Mouse (Mus musculus) kidney, embryonic 16.5 days (tissue): ENCODE measurements around the gene Svopl. TPM values are rescaled to one million over a fixed set of nuclear protein-coding genes. Genes with fewer than 3 reads are reported as not detected.

Experiments
- ATAC-seq: fragments of 200-750 bp; cut with Nextera tagmentation; 2 replicates; pipeline ENCODE4 v1.8.0; 2017; ENCODE audit warnings: moderate TSS enrichment; ENCODE audit not compliant: low FRiP score, low TSS enrichment
- H3K27ac ChIP-seq: fragments of 300-500 bp; sonication (generic); 2 replicates; pipeline ENCODE4 v1.5.1; 2014; ENCODE audit warnings: low read length
- H3K27me3 ChIP-seq: fragments of 300-500 bp; sonication (generic); 2 replicates; pipeline ENCODE4 v1.6.1; 2014; ENCODE audit warnings: low read length, control low read depth, mixed read lengths; ENCODE audit not compliant: insufficient read depth
- H3K36me3 ChIP-seq: fragments of 300-500 bp; sonication (generic); 2 replicates; pipeline ENCODE4 v1.6.1; 2014; ENCODE audit warnings: low read length, control low read depth, mixed read lengths; ENCODE audit not compliant: insufficient read depth
- H3K4me1 ChIP-seq: fragments of 300-500 bp; sonication (generic); 2 replicates; pipeline ENCODE4 v1.6.1; 2014; ENCODE audit warnings: low read length, control low read depth, mixed read lengths; ENCODE audit not compliant: insufficient read depth
- H3K4me2 ChIP-seq: fragments of 300-500 bp; sonication (generic); replicated peaks from 2 replicates; pipeline ENCODE4 v1.6.1; 2014; ENCODE audit warnings: low read depth, low read length
- H3K4me3 ChIP-seq: fragments of 300-500 bp; sonication (generic); 2 replicates; pipeline ENCODE4 v1.5.1; 2014; ENCODE audit warnings: mild to moderate bottlenecking, low read length
- H3K9ac ChIP-seq: fragments of 300-500 bp; sonication (generic); replicated peaks from 2 replicates; pipeline ENCODE4 v1.6.1; 2014; ENCODE audit warnings: low read length
- H3K9me3 ChIP-seq: fragments of 300-500 bp; sonication (generic); 2 replicates; pipeline ENCODE4 v1.6.1; 2016; ENCODE audit warnings: low read length, control low read depth
- WGBS: fragments of 180-500 bp; shearing (Covaris S2); extraction: QIAGEN DNeasy Blood & Tissue Kit; methylation state at CpG from one replicate; pipeline ENCODE4 v1.1.7; 2014; 5-methylcytosine and 5-hydroxymethylcytosine counted together
- polyA plus RNA-seq: library from polyadenylated mRNA; unstranded; fragments of >200 nt; fragmentation: Nextera tagmentation; extraction: Ambion mirVana; gene quantifications from 2 replicates; pipeline ENCODE4 v1.2.1, GENCODE M21; 2015

Svopl gene
- polyA plus RNA-seq: 15.6 and 16.5 TPM in 2 replicates

GRCm38 (mm10) chr6:38046838-38047237 is at the start of gene Svopl:
Svopl (minus strand) TSS chr6:38046996.
- ATAC-seq: no peak
- 12% methylated on average over 6 of the region's 6 CpGs for WGBS
- no peak within 1 kb of the TSS for H3K4me3 ChIP-seq
- H3K4me2 ChIP-seq: peak within 1 kb of the TSS; percentile 22
- H3K27me3 ChIP-seq: no peaks in the 10 kb centered on the region
- peaks cover 32% of the 10 kb centered on the region for H3K4me1 ChIP-seq
- no peak within 1 kb of the TSS for H3K9ac ChIP-seq
- H3K27ac ChIP-seq: peak within 1 kb of the TSS; percentile 87
- H3K36me3 ChIP-seq: no peaks in the 10 kb centered on the region
- no peaks in the 10 kb centered on the region for H3K9me3 ChIP-seq

- ATAC-seq: no peak
- Histone ChIP-seq H3K4me1 (no peaks in the 10 kb centered on the region), H3K9ac (no peak overlapping the region), H3K9me3 (no peaks in the 10 kb centered on the region), H3K4me3 (no peak overlapping the region), H3K27me3 (no peaks in the 10 kb centered on the region), H3K36me3 (no peaks in the 10 kb centered on the region), H3K4me2 (no peak overlapping the region), H3K27ac (no peak overlapping the region)
- 92% methylated on average over 10 of the region's 10 CpGs for WGBS
Observed at GRCm38 (mm10) chr6:38094701-38095100, 47.9 kb upstream of the Svopl start.

DNA sequence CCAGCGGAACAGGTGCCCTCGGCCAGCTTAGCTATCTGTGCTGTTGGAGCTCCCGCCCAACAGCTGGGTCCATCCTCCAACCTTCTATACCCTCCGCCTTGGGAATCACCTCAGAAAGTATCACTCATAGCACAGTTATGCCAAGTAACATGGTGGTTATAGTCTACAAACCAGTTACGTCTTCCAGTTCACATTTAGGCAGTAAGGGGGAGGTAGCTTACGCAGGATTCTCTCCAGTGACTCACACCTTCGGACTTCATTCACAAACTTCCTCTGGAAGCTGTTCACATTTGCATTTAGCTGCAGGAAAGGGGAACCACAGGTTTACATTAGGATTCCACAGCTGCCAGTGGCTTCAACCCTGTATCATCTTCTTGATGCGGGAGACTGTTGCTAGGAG is 45.7 kb upstream of the Svopl start:
- no peak for ATAC-seq
- WGBS: 94% methylated on average over 8 of the region's 8 CpGs
- H3K9me3 ChIP-seq: no peaks in the 10 kb centered on the region

GRCm38 (mm10) chr6:38087242-38088026 is 40.6 kb upstream of the Svopl start:
- Histone ChIP-seq H3K4me2 (no peak overlapping the region), H3K4me1 (0 out of 2 replicates have a peak, but pooled peaks cover 2% of the 10 kb centered on the region), H3K27ac (no peak overlapping the region), H3K36me3 (no peaks in the 10 kb centered on the region), H3K4me3 (no peak overlapping the region), H3K9ac (no peak overlapping the region), H3K9me3 (no peaks in the 10 kb centered on the region), H3K27me3 (no peaks in the 10 kb centered on the region)
- WGBS: 78% methylated on average over 9 of the region's 9 CpGs
- ATAC-seq: no peak

More for the DNA sequence above, 45.7 kb upstream of the Svopl start:
- Histone ChIP-seq H3K36me3 (no peaks in the 10 kb centered on the region), H3K9ac (no peak overlapping the region), H3K4me2 (no peak overlapping the region), H3K27ac (no peak overlapping the region), H3K4me3 (no peak overlapping the region), H3K27me3 (no peaks in the 10 kb centered on the region), H3K4me1 (no peaks in the 10 kb centered on the region)

GRCm38 (mm10) chr6:38083204-38083603 is 36.4 kb upstream of the Svopl start:
- no peaks in the 10 kb centered on the region for H3K36me3 ChIP-seq
- no peaks in the 10 kb centered on the region for H3K27me3 ChIP-seq
- no peak overlapping the region for H3K4me2 ChIP-seq
- no peak overlapping the region for H3K9ac ChIP-seq
- no peak overlapping the region for H3K27ac ChIP-seq
- 44% methylated on average over 4 of the region's 4 CpGs for WGBS
- no peak for ATAC-seq
- no peak overlapping the region for H3K4me3 ChIP-seq
- H3K9me3 ChIP-seq: no peaks in the 10 kb centered on the region
- peaks cover 15% of the 10 kb centered on the region; the same call in 1 of the 2 replicates for H3K4me1 ChIP-seq

DNA sequence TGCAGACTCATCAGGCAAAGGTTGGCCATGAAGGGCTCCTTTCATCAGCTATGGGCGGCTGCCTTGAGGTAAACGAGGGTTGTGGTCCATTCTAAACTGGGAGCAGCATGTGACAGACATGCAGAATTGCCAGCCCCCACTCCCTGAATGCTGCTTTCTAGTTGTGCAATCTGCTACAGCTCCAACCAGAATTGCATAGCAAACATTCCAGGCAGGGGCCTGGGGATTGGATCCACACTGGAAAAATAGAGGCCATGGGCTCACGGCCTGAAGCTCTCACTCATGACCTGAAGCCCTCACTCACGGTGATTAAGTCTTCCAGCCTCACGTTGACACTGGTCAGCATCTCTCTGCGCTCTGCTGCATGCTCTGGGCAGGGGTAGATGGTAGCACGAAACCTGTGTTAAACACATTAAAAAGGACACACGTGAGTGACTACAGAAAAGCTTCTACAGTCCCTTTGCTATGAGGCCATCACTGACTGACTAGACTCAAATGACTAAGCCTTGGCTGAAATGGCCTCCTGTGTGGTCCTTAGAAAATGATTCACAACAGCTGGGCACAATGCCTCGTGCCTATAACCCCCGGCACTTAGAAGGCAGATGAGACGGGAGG is 35.0 kb upstream of the Svopl start:
- peak overlapping the region; percentile 43 for H3K27ac ChIP-seq
- H3K27me3 ChIP-seq: no peaks in the 10 kb centered on the region
- peaks cover 15% of the 10 kb centered on the region; the same call in 1 of the 2 replicates for H3K4me1 ChIP-seq
- H3K4me2 ChIP-seq: no peak overlapping the region
- no peaks in the 10 kb centered on the region for H3K36me3 ChIP-seq
- H3K4me3 ChIP-seq: no peak overlapping the region
- no peak overlapping the region for H3K9ac ChIP-seq
- 30% methylated on average over 11 of the region's 11 CpGs for WGBS
- ATAC-seq: peak; percentile 84
- no peaks in the 10 kb centered on the region for H3K9me3 ChIP-seq

- ATAC-seq: no peak
- peaks cover 15% of the 10 kb centered on the region; the same call in 1 of the 2 replicates for H3K4me1 ChIP-seq
- WGBS: 74% methylated on average over 4 of the region's 4 CpGs
- no peaks in the 10 kb centered on the region for H3K27me3 ChIP-seq
- H3K4me3 ChIP-seq: no peak overlapping the region
- no peak overlapping the region for H3K9ac ChIP-seq
- H3K36me3 ChIP-seq: no peaks in the 10 kb centered on the region
- no peaks in the 10 kb centered on the region for H3K9me3 ChIP-seq
- H3K27ac ChIP-seq: no peak overlapping the region
- no peak overlapping the region for H3K4me2 ChIP-seq
Observed at GRCm38 (mm10) chr6:38080364-38080763, 33.6 kb upstream of the Svopl start.

GRCm38 (mm10) chr6:38073592-38073991 is 26.8 kb upstream of the Svopl start:
- H3K27ac ChIP-seq: no peak overlapping the region
- H3K9ac ChIP-seq: no peak overlapping the region
- no peak for ATAC-seq
- no peaks in the 10 kb centered on the region for H3K27me3 ChIP-seq
- peaks cover 9% of the 10 kb centered on the region for H3K36me3 ChIP-seq
- no peak overlapping the region for H3K4me2 ChIP-seq
- H3K4me3 ChIP-seq: no peak overlapping the region
- peaks cover 8% of the 10 kb centered on the region; the same call in 1 of the 2 replicates for H3K9me3 ChIP-seq
- peaks cover 11% of the 10 kb centered on the region for H3K4me1 ChIP-seq
- WGBS: 92% methylated on average over 3 of the region's 3 CpGs

GRCm38 (mm10) chr6:38072137-38072796 is 25.5 kb upstream of the Svopl start:
- peak; percentile 89 for ATAC-seq
- WGBS: 48% methylated on average over 5 of the region's 5 CpGs
- Histone ChIP-seq H3K9ac (no peak overlapping the region), H3K36me3 (peaks cover 9% of the 10 kb centered on the region), H3K27ac (peak overlapping the region; percentile 59), H3K27me3 (no peaks in the 10 kb centered on the region), H3K4me1 (peaks cover 11% of the 10 kb centered on the region), H3K9me3 (peaks cover 8% of the 10 kb centered on the region; the same call in 1 of the 2 replicates), H3K4me3 (no peak overlapping the region), H3K4me2 (no peak overlapping the region)
